Mouse (Mus musculus): ENCODE data around the gene Ly86. TPM values are rescaled to one million over a fixed set of nuclear protein-coding genes. Genes with fewer than 3 reads are reported as not detected.

Ly86 gene
- total and polyA plus RNA-seq, 2 experiments from 2014 or later: 11.0 to 11.5 TPM

DNA sequence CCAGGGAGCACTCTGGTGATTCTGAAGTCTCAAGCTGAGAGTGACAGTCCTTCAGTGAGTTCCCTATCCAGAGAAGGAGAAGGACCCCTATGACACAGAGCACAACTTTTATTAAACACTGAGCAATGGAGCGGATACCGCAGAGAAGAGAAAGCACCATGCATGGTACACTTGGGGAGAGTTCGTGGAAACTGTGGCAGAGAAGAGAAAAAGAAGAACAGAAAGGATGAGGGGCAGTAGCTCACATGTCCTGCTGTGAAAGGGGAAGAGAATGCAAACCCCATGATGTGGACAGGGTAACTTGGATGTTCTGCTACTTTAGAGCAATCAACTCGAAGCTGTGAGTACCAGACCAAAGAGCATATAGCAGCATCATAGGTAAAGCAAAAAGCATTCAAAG, 14.0 kb upstream of the Ly86 start:
- ATAC-seq (ENCODE audit: low FRiP score) (no peak), DNase-seq (ENCODE audit: low spot score) (no peak)
- no peaks in the 10 kb centered on the region for H3K4me1 ChIP-seq (ENCODE audit: insufficient read depth, low read length)
- H3K27me3 ChIP-seq (ENCODE audit: insufficient read depth, low read length): no peaks in the 10 kb centered on the region
- 87% methylated on average over 4 of the region's 4 CpGs for WGBS
- no peak overlapping the region for H3K4me3 ChIP-seq (ENCODE audit: low read depth, low read length)
- TF ChIP-seq CTCF (IDR thresholded peaks at IDR 0.05): no peak
- no peaks in the 10 kb centered on the region for H3K9me3 ChIP-seq (ENCODE audit: low read length)
- H3K36me3 ChIP-seq (ENCODE audit: insufficient read depth, low read length): no peaks in the 10 kb centered on the region
- H3K9ac ChIP-seq (replicated peaks; ENCODE audit: low read length, poor library complexity, severe bottlenecking): no peak overlapping the region
- no peak overlapping the region for H3K4me2 ChIP-seq (ENCODE audit: low read depth, low read length, poor library complexity, severe bottlenecking)
- H3K27ac ChIP-seq (ENCODE audit: low read depth, low read length): no peak overlapping the region

DNA sequence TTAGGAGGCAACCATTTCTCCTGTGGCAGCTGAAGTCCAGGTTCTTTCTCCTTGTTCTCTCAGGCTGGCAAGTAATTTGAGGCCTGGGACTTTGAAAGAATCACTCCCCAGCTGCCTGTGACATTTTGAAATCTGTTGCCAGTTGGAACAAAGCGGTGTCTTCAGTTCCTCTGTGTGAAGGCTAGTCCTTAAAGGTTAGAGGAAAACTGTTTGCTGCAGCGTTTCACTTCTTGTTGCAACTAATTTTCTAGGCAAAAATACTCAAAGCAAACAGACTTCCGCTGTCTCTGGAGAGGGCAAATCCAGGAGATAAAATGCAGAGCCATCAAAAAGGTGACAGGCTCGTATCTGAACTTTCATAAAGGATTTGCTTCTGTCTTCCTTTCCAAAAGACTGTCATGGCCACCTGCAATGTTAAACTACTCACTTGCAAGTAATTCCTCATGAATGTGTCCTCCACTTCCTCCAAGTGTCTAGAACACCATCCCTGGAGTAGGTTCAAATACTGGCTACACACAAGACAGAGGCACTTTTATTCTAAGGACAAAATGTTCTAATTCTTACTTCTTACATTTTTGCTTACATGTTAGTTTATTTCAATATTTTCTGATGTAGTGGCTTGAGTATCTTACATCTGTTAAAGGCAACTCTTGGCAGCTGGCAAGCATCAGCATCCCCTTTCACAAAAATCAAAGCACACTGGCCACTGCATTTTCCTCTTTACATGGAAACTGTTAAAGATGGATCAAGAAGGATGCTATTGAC, 12.0 kb upstream of the Ly86 start:
- ATAC-seq (ENCODE audit: low FRiP score) (no peak), DNase-seq (ENCODE audit: low spot score) (no peak)
- no peak overlapping the region for H3K4me3 ChIP-seq (ENCODE audit: low read depth, low read length)
- no peak overlapping the region for H3K9ac ChIP-seq (replicated peaks; ENCODE audit: low read length, poor library complexity, severe bottlenecking)
- H3K27ac ChIP-seq (ENCODE audit: low read depth, low read length): no peak overlapping the region
- H3K27me3 ChIP-seq (ENCODE audit: insufficient read depth, low read length): no peaks in the 10 kb centered on the region
- no peaks in the 10 kb centered on the region for H3K9me3 ChIP-seq (ENCODE audit: low read length)
- H3K4me1 ChIP-seq (ENCODE audit: insufficient read depth, low read length): no peaks in the 10 kb centered on the region
- no peak overlapping the region for H3K4me2 ChIP-seq (ENCODE audit: low read depth, low read length, poor library complexity, severe bottlenecking)
- H3K36me3 ChIP-seq (ENCODE audit: insufficient read depth, low read length): no peaks in the 10 kb centered on the region
- no peak for TF ChIP-seq CTCF (IDR thresholded peaks at IDR 0.05)
- WGBS: 82% methylated on average over 4 of the region's 4 CpGs

DNA sequence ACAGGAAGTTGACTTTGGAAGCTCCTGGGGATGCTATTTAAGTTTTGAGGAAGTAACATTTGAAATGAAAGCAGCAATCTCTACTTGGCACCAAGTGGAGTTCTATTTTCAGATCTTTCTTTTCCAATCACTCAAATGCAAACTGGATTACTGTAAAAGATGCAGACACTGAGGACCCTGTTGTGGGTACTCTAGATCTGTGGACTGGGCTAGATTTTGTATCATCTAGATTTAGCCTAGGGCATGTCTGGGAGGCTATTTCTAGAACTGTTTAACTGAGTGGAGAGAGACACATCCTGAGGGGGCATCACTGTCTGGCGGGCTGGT, 11.5 kb upstream of the Ly86 start:
- Histone ChIP-seq H3K27me3 (ENCODE audit: insufficient read depth, low read length) (no peaks in the 10 kb centered on the region), H3K9ac (replicated peaks; ENCODE audit: low read length, poor library complexity, severe bottlenecking) (no peak overlapping the region), H3K27ac (ENCODE audit: low read depth, low read length) (no peak overlapping the region), H3K4me1 (ENCODE audit: insufficient read depth, low read length) (no peaks in the 10 kb centered on the region), H3K36me3 (ENCODE audit: insufficient read depth, low read length) (no peaks in the 10 kb centered on the region), H3K4me2 (ENCODE audit: low read depth, low read length, poor library complexity, severe bottlenecking) (no peak overlapping the region), H3K4me3 (ENCODE audit: low read depth, low read length) (no peak overlapping the region), H3K9me3 (ENCODE audit: low read length) (no peaks in the 10 kb centered on the region)
- no peak for DNase-seq (ENCODE audit: low spot score)
- WGBS: 76% methylated on average over 1 of the region's 1 CpGs
- TF ChIP-seq CTCF (IDR thresholded peaks at IDR 0.05): no peak
- no peak for ATAC-seq (ENCODE audit: low FRiP score)

DNA sequence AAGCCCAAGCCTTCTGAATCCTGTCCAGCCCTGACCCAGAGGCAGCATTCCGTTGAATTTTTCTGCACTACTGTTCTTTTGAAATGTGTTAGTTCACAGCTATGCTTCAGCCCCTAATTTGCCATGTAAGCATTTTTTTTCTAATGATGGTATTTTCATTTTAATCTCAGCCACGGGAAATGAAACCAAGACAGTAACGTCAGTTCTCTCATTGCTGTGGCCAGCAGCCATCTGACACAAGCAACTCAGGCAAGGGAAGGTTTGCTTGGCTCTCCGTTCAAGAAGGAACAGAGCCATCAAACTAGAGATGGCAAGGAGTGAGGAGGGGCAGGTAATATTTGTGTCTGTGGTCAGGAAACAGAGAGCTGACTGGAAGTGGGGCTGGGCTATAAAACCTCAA, 7.7 kb upstream of the Ly86 start:
- H3K9ac ChIP-seq (replicated peaks; ENCODE audit: low read length, poor library complexity, severe bottlenecking): no peak overlapping the region
- 78% methylated on average over 4 of the region's 4 CpGs for WGBS
- no peak overlapping the region for H3K4me3 ChIP-seq (ENCODE audit: low read depth, low read length)
- no peaks in the 10 kb centered on the region for H3K36me3 ChIP-seq (ENCODE audit: insufficient read depth, low read length)
- no peak for DNase-seq (ENCODE audit: low spot score)
- no peak for ATAC-seq (ENCODE audit: low FRiP score)
- H3K9me3 ChIP-seq (ENCODE audit: low read length): no peaks in the 10 kb centered on the region
- no peak for TF ChIP-seq CTCF (IDR thresholded peaks at IDR 0.05)
- H3K4me1 ChIP-seq (ENCODE audit: insufficient read depth, low read length): no peaks in the 10 kb centered on the region
- no peak overlapping the region for H3K27ac ChIP-seq (ENCODE audit: low read depth, low read length)
- no peaks in the 10 kb centered on the region for H3K27me3 ChIP-seq (ENCODE audit: insufficient read depth, low read length)
- no peak overlapping the region for H3K4me2 ChIP-seq (ENCODE audit: low read depth, low read length, poor library complexity, severe bottlenecking)

DNA sequence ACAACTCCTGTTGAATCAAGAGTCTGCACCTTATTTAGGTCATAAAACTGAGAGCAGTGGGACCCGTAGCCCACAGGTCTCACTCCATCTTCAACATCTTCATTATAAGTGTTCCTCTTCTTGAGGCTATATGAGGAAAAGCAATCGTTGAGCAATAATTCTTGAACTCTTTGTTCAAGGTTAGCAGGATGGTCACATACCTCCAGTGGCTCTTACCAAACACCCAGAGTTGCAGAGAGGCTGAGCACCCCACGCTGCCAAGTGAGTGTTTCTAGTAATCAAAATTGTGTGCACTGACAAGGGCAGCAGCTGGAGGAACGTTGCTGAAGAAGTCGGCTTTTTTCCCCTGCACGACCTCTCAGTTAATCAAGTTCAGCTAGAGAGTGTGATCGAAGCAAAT, 7.1 kb upstream of the Ly86 start:
- no peaks in the 10 kb centered on the region for H3K9me3 ChIP-seq (ENCODE audit: low read length)
- H3K9ac ChIP-seq (replicated peaks; ENCODE audit: low read length, poor library complexity, severe bottlenecking): no peak overlapping the region
- no peak for ATAC-seq (ENCODE audit: low FRiP score)
- no peaks in the 10 kb centered on the region for H3K4me1 ChIP-seq (ENCODE audit: insufficient read depth, low read length)
- no peak overlapping the region for H3K27ac ChIP-seq (ENCODE audit: low read depth, low read length)
- H3K36me3 ChIP-seq (ENCODE audit: insufficient read depth, low read length): no peaks in the 10 kb centered on the region
- no peak for TF ChIP-seq CTCF (IDR thresholded peaks at IDR 0.05)
- H3K27me3 ChIP-seq (ENCODE audit: insufficient read depth, low read length): no peaks in the 10 kb centered on the region
- no peak overlapping the region for H3K4me2 ChIP-seq (ENCODE audit: low read depth, low read length, poor library complexity, severe bottlenecking)
- 72% methylated on average over 7 of the region's 7 CpGs for WGBS
- DNase-seq (ENCODE audit: low spot score): no peak
- no peak overlapping the region for H3K4me3 ChIP-seq (ENCODE audit: low read depth, low read length)

DNA sequence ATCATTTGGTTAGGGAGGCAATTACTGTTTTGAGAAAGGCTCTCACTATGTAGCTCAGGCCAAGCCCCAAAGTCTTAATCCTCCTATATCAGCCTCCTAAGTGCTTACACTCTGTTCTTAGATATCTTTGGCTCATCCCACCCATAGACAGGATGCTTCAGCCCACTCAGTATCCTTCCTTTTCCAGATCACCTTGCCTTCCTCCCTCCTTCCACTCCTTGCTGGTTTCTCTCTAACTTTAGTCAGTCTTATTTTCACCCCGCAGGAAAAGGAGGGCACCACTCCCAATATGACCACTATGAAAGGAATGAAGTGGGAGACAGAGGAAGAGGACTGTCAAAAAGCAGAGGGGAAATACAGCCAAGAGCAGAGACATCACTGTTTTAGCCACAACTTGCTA, 2.2 kb upstream of the Ly86 start:
- no peaks in the 10 kb centered on the region for H3K36me3 ChIP-seq (ENCODE audit: insufficient read depth, low read length)
- no peak overlapping the region for H3K4me3 ChIP-seq (ENCODE audit: low read depth, low read length)
- H3K4me1 ChIP-seq (ENCODE audit: insufficient read depth, low read length): no peaks in the 10 kb centered on the region
- ATAC-seq (ENCODE audit: low FRiP score): no peak
- no peak for TF ChIP-seq CTCF (IDR thresholded peaks at IDR 0.05)
- no peaks in the 10 kb centered on the region for H3K27me3 ChIP-seq (ENCODE audit: insufficient read depth, low read length)
- no peak overlapping the region for H3K27ac ChIP-seq (ENCODE audit: low read depth, low read length)
- WGBS: 100% methylated on average over 1 of the region's 1 CpGs
- H3K9me3 ChIP-seq (ENCODE audit: low read length): no peaks in the 10 kb centered on the region
- H3K9ac ChIP-seq (replicated peaks; ENCODE audit: low read length, poor library complexity, severe bottlenecking): no peak overlapping the region
- H3K4me2 ChIP-seq (ENCODE audit: low read depth, low read length, poor library complexity, severe bottlenecking): no peak overlapping the region
- DNase-seq (ENCODE audit: low spot score): no peak

Measured in midbrain, postnatal 0 days (tissue).